Mouse (Mus musculus) adrenal gland, postnatal 14 days (tissue): ENCODE measurements around the gene Tcp11l2. TPM values are rescaled to one million over a fixed set of nuclear protein-coding genes. Genes with fewer than 3 reads are reported as not detected.

ENCODE experiments used
- DNase-seq: peaks from one replicate; pipeline ENCODE4 v3.0.0; 2021; ENCODE audit warnings: mixed read lengths
- total RNA-seq: library from RNA; stranded (reverse); gene quantifications from 2 replicates; pipeline ENCODE4 v1.2.3, GENCODE M21; 2021

Gene Tcp11l2
- total RNA-seq, 1 experiment from 2014 or later: 53.0 TPM

DNA sequence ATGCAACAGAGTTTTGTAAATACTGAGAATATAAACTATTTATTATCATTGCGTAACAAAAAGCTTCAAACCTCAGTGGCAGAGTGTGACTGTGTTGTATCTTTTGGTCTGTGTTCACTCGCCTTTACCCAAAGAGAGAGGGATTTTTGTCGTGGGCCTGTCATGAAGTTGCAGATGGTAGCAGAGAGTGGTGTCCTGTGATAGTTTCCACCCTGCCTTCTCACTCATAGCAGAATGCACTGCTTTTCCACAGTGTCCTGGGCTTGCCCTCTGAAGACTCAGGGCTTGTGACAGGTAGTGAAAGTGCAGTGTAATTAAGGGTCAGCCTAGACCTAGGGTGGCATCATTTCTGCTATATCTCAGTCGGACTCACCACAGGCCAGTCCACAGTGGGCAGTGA lies 78.3 kb downstream of the Tcp11l2 start:
- no peak for DNase-seq

DNA sequence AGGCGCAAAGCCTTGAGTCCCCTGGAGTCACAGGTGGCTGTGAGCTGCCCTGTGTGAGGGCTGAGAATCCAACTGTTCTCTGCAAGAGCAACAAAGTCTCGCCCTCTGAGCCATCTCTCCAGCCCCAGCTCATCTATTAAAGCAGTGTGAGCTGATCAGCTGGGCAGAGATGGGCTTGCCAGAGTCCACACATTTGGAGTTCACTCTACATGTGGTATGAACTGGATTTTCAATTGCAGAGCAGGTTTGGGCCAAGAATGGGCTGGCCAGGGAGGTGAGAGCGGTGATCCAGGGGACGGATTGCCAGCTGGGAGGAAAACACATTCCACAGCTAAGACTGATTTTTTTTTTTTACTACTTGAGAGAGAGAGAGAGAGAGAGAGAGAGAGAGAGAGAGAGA lies 80.2 kb downstream of the Tcp11l2 start:
- DNase-seq: peak; percentile 70

DNA sequence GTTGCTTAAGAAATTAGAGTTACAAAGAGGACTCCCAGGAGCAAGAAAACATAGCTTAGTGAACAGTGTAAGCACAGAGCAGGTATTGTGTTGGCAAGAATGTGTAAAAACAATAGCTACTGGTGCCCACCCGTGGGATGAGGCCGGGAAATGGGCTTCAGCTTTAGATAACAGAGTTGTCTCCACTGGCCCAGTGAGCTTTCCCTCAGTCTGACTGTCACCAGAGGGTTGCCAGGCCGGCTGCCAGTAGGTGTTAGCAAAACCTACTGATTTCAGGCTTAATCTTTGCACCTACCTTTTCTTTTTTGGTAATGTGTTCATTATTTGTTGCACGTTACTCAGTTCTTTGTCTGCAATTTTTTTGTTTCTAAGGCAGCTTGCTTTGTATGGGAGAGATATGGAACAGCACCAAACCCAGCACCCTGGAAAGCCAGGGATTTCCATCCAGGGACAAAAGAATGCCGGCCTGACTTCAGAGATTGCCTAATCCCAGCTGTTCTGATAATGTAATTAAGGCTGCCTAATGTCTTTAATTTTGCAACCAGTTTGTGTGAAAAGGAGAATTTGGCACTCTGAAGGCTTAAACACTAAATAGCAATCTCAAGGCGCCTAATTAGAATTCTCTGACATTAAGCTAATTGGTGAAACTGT lies 81.1 kb downstream of the Tcp11l2 start:
- DNase-seq: no peak

DNA sequence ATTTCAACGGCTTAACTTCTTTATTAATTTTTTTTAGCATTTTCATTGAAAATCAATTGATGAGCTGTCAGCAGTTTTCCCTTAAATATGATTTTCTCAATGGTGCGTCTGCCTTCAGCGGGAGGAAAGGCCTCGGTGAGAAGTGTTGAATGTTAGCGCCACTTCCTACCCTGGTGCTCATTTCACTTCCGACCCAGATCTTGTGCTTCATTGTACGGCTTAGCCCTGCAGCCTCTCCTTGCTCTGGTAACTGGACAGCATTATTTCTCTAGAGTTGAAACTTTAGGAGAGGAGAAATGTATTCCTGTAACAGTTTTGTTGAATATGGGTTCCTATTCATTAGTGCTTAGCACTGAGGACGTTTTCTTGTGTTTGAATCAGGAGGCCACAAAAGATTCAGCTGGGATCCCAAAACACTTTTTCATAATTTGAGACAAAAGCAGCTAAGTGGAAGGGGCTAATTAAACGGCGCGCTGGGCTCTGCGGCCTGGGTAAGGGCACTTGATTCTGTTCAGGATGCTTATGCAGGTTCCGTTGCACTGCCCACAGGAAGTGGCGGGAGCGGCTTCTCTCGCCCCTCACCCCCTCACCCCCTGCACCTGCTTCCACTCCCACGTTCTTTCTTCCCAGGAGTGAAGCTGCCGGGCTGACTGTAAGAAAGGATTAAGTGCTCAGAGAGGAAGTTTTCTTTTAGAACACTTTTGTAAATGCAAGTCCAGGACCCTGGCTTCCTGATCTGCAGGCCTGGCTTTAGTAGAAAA lies 81.8 kb downstream of the Tcp11l2 start:
- no peak for DNase-seq

DNA sequence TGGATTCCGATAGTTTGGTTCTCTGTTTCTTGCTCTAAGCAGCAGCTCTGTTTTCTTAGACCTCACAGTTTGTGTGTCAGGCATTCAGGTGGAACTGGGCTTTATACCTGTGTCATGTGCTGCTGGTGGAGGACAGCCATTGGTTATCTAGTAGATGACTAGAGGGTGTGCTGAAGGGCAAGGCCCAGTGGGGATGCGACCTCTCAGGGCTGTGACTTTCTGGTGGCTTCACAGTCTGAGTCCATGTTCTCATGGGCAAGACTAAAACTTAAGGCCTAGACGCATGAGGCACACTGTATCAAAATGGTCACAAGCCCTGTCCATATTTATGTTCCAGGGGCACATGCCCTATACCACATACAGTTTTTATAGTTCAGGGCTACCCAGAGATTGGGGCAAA lies 82.9 kb downstream of the Tcp11l2 start:
- no peak for DNase-seq

DNA sequence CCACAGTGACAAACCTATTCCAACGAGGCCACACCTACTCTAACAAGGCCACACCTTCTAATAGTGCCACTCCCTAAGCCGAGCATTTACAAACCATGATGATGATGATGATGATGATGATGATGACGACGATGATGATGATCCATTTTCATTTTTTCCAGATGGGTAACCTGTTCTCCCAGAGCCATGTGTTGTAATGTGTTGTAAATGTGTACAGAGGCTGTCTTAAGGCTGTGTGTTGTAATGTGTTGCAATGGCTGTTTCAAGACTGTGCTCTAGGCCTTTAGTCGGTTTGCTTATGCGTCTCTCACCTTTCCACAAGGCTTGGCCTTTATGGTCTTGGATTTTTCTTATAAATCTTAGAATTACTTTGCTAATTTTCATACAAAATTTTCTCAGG lies 85.7 kb downstream of the Tcp11l2 start:
- no peak for DNase-seq

Other genes starting within 250 kb of the Tcp11l2 start
- gene Nuak1, start 136.0 kb upstream of the Tcp11l2 start, total RNA-seq: 7.0 and 9.5 TPM in 2 replicates
- gene Ckap4, start 42.6 kb upstream of the Tcp11l2 start, total RNA-seq: 57.7 and 61.3 TPM in 2 replicates
- 26.8 and 31.2 TPM in 2 replicates for gene Polr3b, start 45.7 kb downstream of the Tcp11l2 start, total RNA-seq
- gene Rfx4, start 179.4 kb downstream of the Tcp11l2 start, total RNA-seq: 0.63 and 1.1 TPM in 2 replicates